11 mouse cellular contexts compared by ENCODE assay signal in genomic region chr4:107651021-107651496, GRCm38 (mm10). TPM values are rescaled to one million over a fixed set of nuclear protein-coding genes. Genes with fewer than 3 reads are reported as not detected.
DNase-seq lines count a peak whose midpoint lies in the region; ATAC-seq lines count a peak whose summit lies in the region.
"Had no signal": no experiment of that assay in that cellular context is flagged by ENCODE, and none has a peak within 500 bp of the region (broad histone marks: within the 10 kb centered on the region; RNA-seq: fewer than 3 reads in every experiment).

No protein-coding gene starts in this region.

- H3K36me3 ChIP-seq in hindbrain, embryonic 13.5 days: no peaks in the 10 kb centered on the region
- no peaks in the 10 kb centered on the region for H3K36me3 ChIP-seq in neural tube, embryonic 12.5 days
- H3K36me3 ChIP-seq: liver, embryonic 15.5 days had no signal

- peak overlapping the region; percentile 18; the same call in 1 of the 2 replicates for H3K27ac ChIP-seq in hindbrain, embryonic 13.5 days
- no peak overlapping the region for H3K27ac ChIP-seq in neural tube, embryonic 12.5 days
- H3K27ac ChIP-seq: liver, embryonic 15.5 days had no signal

- no peaks in the 10 kb centered on the region for H3K9me3 ChIP-seq in hindbrain, embryonic 13.5 days
- no peaks in the 10 kb centered on the region for H3K9me3 ChIP-seq in neural tube, embryonic 12.5 days
- H3K9me3 ChIP-seq: liver, embryonic 15.5 days; megakaryocyte, embryonic 14.5 days had no signal

- H3K9ac ChIP-seq in hindbrain, embryonic 13.5 days: no peak overlapping the region
- H3K9ac ChIP-seq in neural tube, embryonic 12.5 days: no peak overlapping the region
- H3K9ac ChIP-seq: liver, embryonic 15.5 days had no signal

- 18% methylated on average over 12 of the region's 12 CpGs for WGBS in hindbrain, embryonic 13.5 days
- 23% methylated on average over 12 of the region's 12 CpGs for WGBS in neural tube, embryonic 12.5 days

- H3K4me1 ChIP-seq in hindbrain, embryonic 13.5 days (replicated peaks): peaks cover 26% of the 10 kb centered on the region
- peaks cover 24% of the 10 kb centered on the region for H3K4me1 ChIP-seq in neural tube, embryonic 12.5 days

- peak; percentile 64; the same call in 1 of the 2 replicates for ATAC-seq in frontal cortex, adult (ENCODE audit: low TSS enrichment)
- 0 out of 2 replicates have a peak, but pooled peaks have one; percentile 17 for ATAC-seq in hindbrain, embryonic 13.5 days (ENCODE audit: low FRiP score)
- no peak for ATAC-seq in neural tube, embryonic 12.5 days (ENCODE audit: low FRiP score, low read depth)

- H3K27me3 ChIP-seq in hindbrain, embryonic 13.5 days: peaks cover 13% of the 10 kb centered on the region; the same call in 1 of the 2 replicates
- no peaks in the 10 kb centered on the region for H3K27me3 ChIP-seq in neural tube, embryonic 12.5 days (replicated peaks)

- no peak overlapping the region for H3K4me3 ChIP-seq in hindbrain, embryonic 13.5 days
- no peak overlapping the region for H3K4me3 ChIP-seq in neural tube, embryonic 12.5 days
- H3K4me3 ChIP-seq: liver, embryonic 15.5 days; megakaryocyte, embryonic 14.5 days had no signal

- no peak for DNase-seq in frontal cortex, postnatal 14 days (ENCODE audit: low spot score in 2 of 2)
- peak; percentile 46 for DNase-seq in R1 (ENCODE audit: low read depth, low spot score)
- DNase-seq in gastrocnemius, postnatal 25 days: no peak
- no peak for DNase-seq in right cerebral cortex, postnatal 10 days (ENCODE audit: low spot score in 2 of 2)
- no peak for DNase-seq in testis, postnatal 14 days (ENCODE audit: low spot score)
- DNase-seq: heart, adult 11 months had no signal

- peak overlapping the region; percentile 17; the same call in 1 of the 2 replicates for H3K4me2 ChIP-seq in hindbrain, embryonic 13.5 days
- H3K4me2 ChIP-seq in neural tube, embryonic 12.5 days (replicated peaks): 0 out of 2 replicates have a peak overlapping the region, but pooled peaks have one; percentile 2
- H3K4me2 ChIP-seq: liver, embryonic 15.5 days had no signal

RNA-seq across cellular contexts. Expression of gene Dmrtb1, which starts 33.0 kb away (rescaled TPM):
- 21.8 and 26.3 TPM in 2 replicates for polyA plus RNA-seq in hindbrain, embryonic 13.5 days (2015; fragmentation: Nextera tagmentation; extraction: Ambion mirVana)
- polyA plus RNA-seq in neural tube, embryonic 12.5 days (2016; fragmentation: Nextera tagmentation; extraction: Ambion mirVana): 19.1 and 23.3 TPM in 2 replicates
- not detected for total RNA-seq in gastrocnemius, postnatal 25 days (2021)
- polyA plus RNA-seq: liver, embryonic 15.5 days had no signal
